Mouse (Mus musculus) neutrophil, adult 59 days (primary cell): Measurements from ENCODE around the gene Fsip1. TPM values are rescaled to one million over a fixed set of nuclear protein-coding genes. Genes with fewer than 3 reads are reported as not detected.

Experiments
- total RNA-seq, 2 experiments: library from RNA; stranded (reverse); gene quantifications; 1 replicate in 1 of 2; 2 replicates in 1 of 2; pipeline ENCODE4 v1.2.4; 2023

Fsip1 gene
- total RNA-seq, result not detected

GRCm38 (mm10) chr2:118256621-118257053 is at the start of gene Fsip1:
Gene Fsip1 (minus strand): TSS chr2:118256966.

GRCm38 (mm10) chr2:118111488-118112131 is 145.2 kb downstream of the Fsip1 start, which contains the start of gene Thbs1:
Gene Thbs1 (plus strand): TSS chr2:118111876.

Other genes with a start within 250 kb of the Fsip1 start
- 100 to 1,000 TPM; 551 to 703 TPM for gene Thbs1, start 145.1 kb downstream of the Fsip1 start, total RNA-seq
- not detected for gene Gpr176, start 116.5 kb upstream of the Fsip1 start, total RNA-seq
- gene Eif2ak4, start 131.7 kb upstream of the Fsip1 start, total RNA-seq, result 1 to 10 TPM; 7.6 to 9.6 TPM
- gene Srp14, start 222.7 kb upstream of the Fsip1 start, total RNA-seq, result 10 to 100 TPM; 77.1 to 87.0 TPM